Mouse (Mus musculus): ENCODE results near the gene Apol8.

DNA sequence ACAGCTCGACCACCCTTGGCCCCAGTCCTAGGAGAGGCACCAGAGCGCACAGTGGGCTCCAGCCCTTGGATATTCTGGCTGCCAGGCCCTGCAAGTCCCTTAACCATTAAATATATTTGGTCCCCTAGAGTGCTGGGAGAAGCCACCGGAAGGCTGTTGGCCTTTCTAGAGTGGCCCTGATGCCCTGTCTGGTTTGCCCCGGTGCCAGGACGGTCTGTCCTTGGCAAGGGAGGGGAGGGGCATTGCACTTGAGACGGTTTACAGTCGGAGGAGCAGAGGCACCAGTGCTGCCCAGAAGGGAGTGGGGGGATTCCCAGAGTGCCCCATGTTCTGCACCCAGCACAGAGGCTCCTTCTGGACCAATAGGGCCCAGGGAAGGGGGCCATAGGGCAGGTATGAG is 4.3 kb upstream of the Apol8 start:
- TF ChIP-seq CTCF (IDR thresholded peaks at IDR 0.05; ENCODE audit: low read depth) (no peak), EP300 (IDR thresholded peaks at IDR 0.05; ENCODE audit: low read depth) (no peak)
